Mouse (Mus musculus): ENCODE data around the gene Speer4f1.
"Not testable (repeated sequence)": the region's sequence is repeated elsewhere in the genome, so short reads cannot be mapped to it uniquely, and the experiment has no call there.

Speer4f1 gene

GRCm38 (mm10) chr5:17475798-17476197, at the start of gene Speer4f1:
TSS of gene Speer4f1 (plus strand) at chr5:17476098.
- not testable (repeated sequence) for DNase-seq

GRCm38 (mm10) chr5:17426930-17427329, 49.0 kb upstream of the Speer4f1 start:
- no peak for DNase-seq

- no peak for DNase-seq
Observed at GRCm38 (mm10) chr5:17434721-17435120, 41.2 kb upstream of the Speer4f1 start.

GRCm38 (mm10) chr5:17436209-17436608, 39.7 kb upstream of the Speer4f1 start:
- peak; percentile 19 for DNase-seq

GRCm38 (mm10) chr5:17439487-17440102, 36.3 kb upstream of the Speer4f1 start:
- DNase-seq: no peak

- DNase-seq: no peak
Observed at GRCm38 (mm10) chr5:17454059-17454458, 21.8 kb upstream of the Speer4f1 start.

- DNase-seq: no peak
Observed at GRCm38 (mm10) chr5:17454952-17455586, 20.8 kb upstream of the Speer4f1 start.

- no peak for DNase-seq
Observed at GRCm38 (mm10) chr5:17456671-17457070, 19.2 kb upstream of the Speer4f1 start.

GRCm38 (mm10) chr5:17468120-17468519, 7.8 kb upstream of the Speer4f1 start:
- not testable (repeated sequence) for DNase-seq

- no peak for DNase-seq
Observed at GRCm38 (mm10) chr5:17476476-17476875, 578 bp downstream of the Speer4f1 start.

GRCm38 (mm10) chr5:17489894-17490293, 14.0 kb downstream of the Speer4f1 start:
- DNase-seq: no peak

GRCm38 (mm10) chr5:17495616-17496015, 19.7 kb downstream of the Speer4f1 start:
- no peak for DNase-seq

- DNase-seq: no peak
Observed at GRCm38 (mm10) chr5:17496650-17497049, 20.8 kb downstream of the Speer4f1 start.

GRCm38 (mm10) chr5:17499873-17500329, 24.0 kb downstream of the Speer4f1 start:
- peak; percentile 14 for DNase-seq

GRCm38 (mm10) chr5:17500866-17501265, 25.0 kb downstream of the Speer4f1 start:
- no peak for DNase-seq

GRCm38 (mm10) chr5:17505540-17505939, 29.6 kb downstream of the Speer4f1 start:
- no peak for DNase-seq

- DNase-seq: no peak
Observed at GRCm38 (mm10) chr5:17508038-17508437, 32.1 kb downstream of the Speer4f1 start.

Measured in retina, postnatal 1 day (tissue).